Mouse (Mus musculus): ENCODE measurements around the gene Zbtb42. TPM values are rescaled to one million over a fixed set of nuclear protein-coding genes. Genes with fewer than 3 reads are reported as not detected.

Zbtb42 gene
- polyA plus RNA-seq, 1 experiment from 2014 or later, result 1.6 TPM

DNA sequence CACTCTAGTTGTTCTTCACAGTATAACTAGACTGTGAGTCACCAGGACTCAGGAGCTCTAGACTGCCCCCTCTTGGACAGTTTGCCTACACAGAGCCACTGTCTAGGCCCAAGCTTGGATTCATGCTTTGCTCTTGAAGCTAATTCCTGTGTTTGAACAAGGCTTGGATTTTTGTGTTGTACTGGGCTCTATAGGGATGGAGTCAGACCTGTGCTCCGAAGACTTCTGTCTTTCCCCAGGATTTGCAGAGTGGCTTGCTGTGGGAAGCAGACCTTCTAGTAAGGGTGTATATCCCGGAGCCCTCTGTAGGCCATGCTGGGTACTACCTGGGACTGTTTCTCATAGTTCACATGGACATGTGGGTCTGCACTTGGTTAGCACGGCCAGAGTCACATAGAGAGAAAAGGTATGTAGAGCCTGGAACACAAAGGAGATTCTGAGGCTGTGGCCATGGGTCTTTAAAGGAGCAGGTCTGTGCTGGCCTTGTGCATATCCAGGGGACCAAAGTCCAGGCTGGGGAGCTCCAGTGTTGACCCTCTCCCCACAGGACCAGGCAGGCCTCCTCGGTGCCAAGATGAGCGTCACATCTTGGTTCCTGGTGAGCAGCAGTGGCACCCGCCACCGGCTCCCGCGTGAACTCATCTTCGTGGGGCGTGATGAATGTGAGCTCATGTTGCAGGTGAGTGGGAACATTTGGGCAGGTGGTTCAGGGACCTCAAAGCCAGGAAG is 45.6 kb downstream of the Zbtb42 start:
- WGBS (ENCODE audit: insufficient replicate concordance), result 68% methylated on average over 11 of the region's 11 CpGs
- H3K4me2 ChIP-seq (ENCODE audit: low read depth, low read length), result no peak overlapping the region
- H3K4me3 ChIP-seq (ENCODE audit: low read depth, low read length), result no peak overlapping the region
- H3K4me1 ChIP-seq (ENCODE audit: insufficient read depth), result peaks cover 10% of the 10 kb centered on the region
- no peak overlapping the region for H3K27ac ChIP-seq (ENCODE audit: low read depth)
- peak; percentile 69 for TF ChIP-seq CTCF (IDR thresholded peaks at IDR 0.05; ENCODE audit: low read depth)
- no peak for TF ChIP-seq EP300 (IDR thresholded peaks at IDR 0.05; ENCODE audit: low read depth)
- H3K9me3 ChIP-seq (ENCODE audit: low read length), result no peaks in the 10 kb centered on the region
- no peaks in the 10 kb centered on the region for H3K36me3 ChIP-seq (replicated peaks; ENCODE audit: insufficient read depth, low read length)
- peak; percentile 75 for DNase-seq
- peak; percentile 19; the same call in 1 of the 2 replicates for ATAC-seq
- H3K27me3 ChIP-seq (ENCODE audit: insufficient read depth, low read length), result peaks cover 22% of the 10 kb centered on the region
- no peak overlapping the region for H3K9ac ChIP-seq (replicated peaks)

DNA sequence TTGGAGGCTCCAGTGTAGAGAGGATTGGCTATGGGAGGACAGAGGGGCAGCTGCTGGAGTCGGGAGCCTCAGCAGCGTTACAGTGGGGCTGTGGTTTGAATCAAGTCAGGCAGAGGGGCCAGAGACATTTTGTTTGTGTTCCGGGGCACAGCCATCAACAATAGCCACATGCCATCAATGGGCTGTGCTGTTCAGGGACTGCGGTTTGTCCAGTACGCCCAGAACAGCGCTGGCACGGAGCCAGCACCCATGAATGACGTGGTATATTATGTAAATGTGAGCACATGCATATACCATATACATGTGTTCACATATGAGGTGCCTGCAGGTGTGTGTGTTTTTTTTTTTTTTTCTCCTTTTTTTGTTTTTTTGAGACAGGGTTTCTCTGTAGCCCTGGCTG is 49.2 kb downstream of the Zbtb42 start:
- WGBS (ENCODE audit: insufficient replicate concordance), result 71% methylated on average over 8 of the region's 8 CpGs
- Histone ChIP-seq H3K4me2 (ENCODE audit: low read depth, low read length) (no peak overlapping the region), H3K4me1 (ENCODE audit: insufficient read depth) (peaks cover 7% of the 10 kb centered on the region; the same call in 1 of the 2 replicates), H3K9me3 (ENCODE audit: low read length) (no peaks in the 10 kb centered on the region), H3K4me3 (ENCODE audit: low read depth, low read length) (no peak overlapping the region), H3K36me3 (replicated peaks; ENCODE audit: insufficient read depth, low read length) (0 out of 2 replicates have a peak, but pooled peaks cover 3% of the 10 kb centered on the region), H3K27me3 (ENCODE audit: insufficient read depth, low read length) (0 out of 2 replicates have a peak, but pooled peaks cover 2% of the 10 kb centered on the region), H3K9ac (replicated peaks) (no peak overlapping the region), H3K27ac (ENCODE audit: low read depth) (no peak overlapping the region)
- DNase-seq, result no peak
- TF ChIP-seq EP300 (IDR thresholded peaks at IDR 0.05; ENCODE audit: low read depth), result no peak
- no peak for TF ChIP-seq CTCF (IDR thresholded peaks at IDR 0.05; ENCODE audit: low read depth)
- no peak for ATAC-seq

DNA sequence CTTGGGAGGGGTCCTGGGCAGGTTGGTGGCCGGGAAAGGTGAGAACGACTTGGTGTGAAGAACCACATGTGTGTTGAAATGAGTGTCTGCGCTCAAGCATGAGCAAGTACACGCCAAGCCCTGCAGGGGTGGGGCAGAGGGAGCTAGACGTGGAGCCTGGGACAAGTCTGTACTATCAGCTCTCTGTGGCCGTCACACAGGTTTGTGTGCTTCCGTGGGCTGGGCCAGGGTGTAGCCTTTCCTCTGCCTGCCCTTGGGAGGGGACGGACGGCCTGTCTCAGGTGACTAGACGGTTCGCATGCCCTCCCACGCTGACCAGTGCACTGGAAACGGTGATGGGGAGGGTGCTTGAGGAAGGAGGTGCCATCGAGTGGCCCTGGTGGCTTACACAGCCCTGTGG is 52.2 kb downstream of the Zbtb42 start:
- TF ChIP-seq CTCF (IDR thresholded peaks at IDR 0.05; ENCODE audit: low read depth) (no peak), EP300 (IDR thresholded peaks at IDR 0.05; ENCODE audit: low read depth) (no peak)
- H3K9me3 ChIP-seq (ENCODE audit: low read length), result no peaks in the 10 kb centered on the region
- no peaks in the 10 kb centered on the region for H3K4me1 ChIP-seq (ENCODE audit: insufficient read depth)
- no peak overlapping the region for H3K4me3 ChIP-seq (ENCODE audit: low read depth, low read length)
- no peak for ATAC-seq
- H3K36me3 ChIP-seq (replicated peaks; ENCODE audit: insufficient read depth, low read length), result 0 out of 2 replicates have a peak, but pooled peaks cover 5% of the 10 kb centered on the region
- no peak overlapping the region for H3K4me2 ChIP-seq (ENCODE audit: low read depth, low read length)
- no peak overlapping the region for H3K27ac ChIP-seq (ENCODE audit: low read depth)
- H3K27me3 ChIP-seq (ENCODE audit: insufficient read depth, low read length), result no peaks in the 10 kb centered on the region
- H3K9ac ChIP-seq (replicated peaks), result no peak overlapping the region
- no peak for DNase-seq
- 73% methylated on average over 14 of the region's 14 CpGs for WGBS (ENCODE audit: insufficient replicate concordance)

Small RNA genes lying within 50 kb of the gene (microRNA-seq; reads per million reads assigned to microRNA genes)
- gene Mir6939, result not detected

Other genes with a start within 250 kb of the Zbtb42 start
- gene A530016L24Rik, start 189.4 kb upstream of the Zbtb42 start, polyA plus RNA-seq (2015; fragmentation: Nextera tagmentation; extraction: Ambion mirVana), result 0.06 TPM in 1 of 2 replicates, not detected in the other
- not detected in 2 replicates for gene Tmem179, start 162.1 kb upstream of the Zbtb42 start, polyA plus RNA-seq (2015; fragmentation: Nextera tagmentation; extraction: Ambion mirVana)
- 1.8 and 1.9 TPM in 2 replicates for gene Inf2, start 90.0 kb upstream of the Zbtb42 start, polyA plus RNA-seq (2015; fragmentation: Nextera tagmentation; extraction: Ambion mirVana)
- gene Adssl1, start 58.8 kb upstream of the Zbtb42 start, polyA plus RNA-seq (2015; fragmentation: Nextera tagmentation; extraction: Ambion mirVana), result 22.8 and 24.4 TPM in 2 replicates
- 55.6 and 62.2 TPM in 2 replicates for gene Siva1, start 34.1 kb upstream of the Zbtb42 start, polyA plus RNA-seq (2015; fragmentation: Nextera tagmentation; extraction: Ambion mirVana)
- gene Akt1, start 3.9 kb upstream of the Zbtb42 start, polyA plus RNA-seq (2015; fragmentation: Nextera tagmentation; extraction: Ambion mirVana), result 26.7 and 29.3 TPM in 2 replicates
- 4.0 and 4.8 TPM in 2 replicates for gene Cep170b, start 41.6 kb downstream of the Zbtb42 start, polyA plus RNA-seq (2015; fragmentation: Nextera tagmentation; extraction: Ambion mirVana)
- 20.9 and 22.4 TPM in 2 replicates for gene Pld4, start 81.8 kb downstream of the Zbtb42 start, polyA plus RNA-seq (2015; fragmentation: Nextera tagmentation; extraction: Ambion mirVana)
- 0.22 and 0.36 TPM in 2 replicates for gene Ahnak2, start 123.8 kb downstream of the Zbtb42 start, polyA plus RNA-seq (2015; fragmentation: Nextera tagmentation; extraction: Ambion mirVana)
- 0.69 TPM in 2 replicates for gene Clba1, start 130.1 kb downstream of the Zbtb42 start, polyA plus RNA-seq (2015; fragmentation: Nextera tagmentation; extraction: Ambion mirVana)
- 29.8 and 30.4 TPM in 2 replicates for gene Cdca4, start 150.6 kb downstream of the Zbtb42 start, polyA plus RNA-seq (2015; fragmentation: Nextera tagmentation; extraction: Ambion mirVana)
- 0.26 and 0.34 TPM in 2 replicates for gene Gpr132, start 189.4 kb downstream of the Zbtb42 start, polyA plus RNA-seq (2015; fragmentation: Nextera tagmentation; extraction: Ambion mirVana)

Data from liver, postnatal 0 days (tissue).